Mouse (Mus musculus): ENCODE measurements around the gene Boc. TPM values are rescaled to one million over a fixed set of nuclear protein-coding genes. Genes with fewer than 3 reads are reported as not detected.
A peak's percentile ranks its signal among the peaks of the same experiment; 100 is the strongest.

Boc gene
- polyA plus RNA-seq, 1 experiment from 2014 or later = 13.5 TPM

DNA sequence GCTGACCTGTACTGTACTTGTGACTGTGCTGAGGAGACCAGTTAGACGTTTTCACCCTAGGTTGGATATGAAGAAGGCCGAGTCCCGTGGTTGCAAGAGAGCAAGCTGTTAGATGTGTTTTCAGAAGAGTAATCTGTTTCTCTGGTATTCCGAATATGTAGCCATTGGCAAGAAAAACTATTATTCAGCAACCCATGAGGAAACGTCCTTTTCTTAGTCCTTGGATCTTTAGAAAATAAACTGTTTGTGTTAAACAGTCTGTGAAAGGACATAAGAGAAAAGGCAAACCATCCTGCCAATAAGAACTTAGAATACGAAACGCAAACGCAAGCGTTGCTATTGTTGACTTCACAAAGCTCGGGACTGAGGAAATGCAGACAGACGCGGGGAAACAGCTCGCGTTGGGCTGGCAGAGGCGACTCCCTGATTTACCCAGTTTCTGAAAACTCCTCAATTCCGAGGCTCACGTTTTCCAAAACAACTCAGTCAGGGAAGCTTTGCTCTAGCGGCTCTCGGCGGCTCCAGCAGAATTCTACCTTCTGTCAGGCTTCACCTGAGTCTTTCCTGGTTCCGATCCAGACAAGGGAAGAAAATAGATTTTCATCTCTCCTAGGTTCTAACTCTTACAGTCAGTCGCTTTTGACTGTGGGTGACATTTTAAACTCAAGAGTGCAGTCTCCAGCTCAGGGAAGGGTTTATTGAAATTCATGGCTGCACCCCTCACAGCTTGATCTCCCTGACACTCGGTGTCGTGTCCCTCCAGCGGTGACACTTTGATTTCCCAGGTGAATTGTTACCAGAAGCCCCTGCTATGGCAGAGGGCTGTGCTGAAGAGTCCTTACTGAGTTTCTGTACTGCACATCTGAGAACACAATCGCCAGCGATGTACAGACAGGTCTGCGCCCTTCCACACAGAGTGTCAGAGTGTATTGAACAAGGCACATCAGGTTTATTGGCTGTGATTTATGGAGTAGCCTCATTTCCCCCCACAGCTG is 76.8 kb downstream of the Boc start:
- Histone ChIP-seq H3K9ac (ENCODE audit: low read depth, low read length) (no peak overlapping the region), H3K27ac (no peak overlapping the region), H3K4me3 (replicated peaks; ENCODE audit: low read depth, low read length) (no peak overlapping the region), H3K4me2 (ENCODE audit: low read length) (no peak overlapping the region), H3K4me1 (replicated peaks; ENCODE audit: insufficient read depth, low read length) (no peaks in the 10 kb centered on the region), H3K36me3 (ENCODE audit: insufficient read depth, low read length) (0 out of 2 replicates have a peak, but pooled peaks cover 3% of the 10 kb centered on the region), H3K27me3 (ENCODE audit: insufficient read depth, low read length) (no peaks in the 10 kb centered on the region), H3K9me3 (replicated peaks; ENCODE audit: low read length) (no peaks in the 10 kb centered on the region)
- ATAC-seq (replicated peaks; ENCODE audit: low FRiP score, low read depth) (no peak), DNase-seq (ENCODE audit: low spot score) (peak; percentile 65)
- WGBS = 49% methylated on average over 28 of the region's 28 CpGs
- no peak for TF ChIP-seq CTCF (IDR thresholded peaks at IDR 0.05; ENCODE audit: low read depth)

DNA sequence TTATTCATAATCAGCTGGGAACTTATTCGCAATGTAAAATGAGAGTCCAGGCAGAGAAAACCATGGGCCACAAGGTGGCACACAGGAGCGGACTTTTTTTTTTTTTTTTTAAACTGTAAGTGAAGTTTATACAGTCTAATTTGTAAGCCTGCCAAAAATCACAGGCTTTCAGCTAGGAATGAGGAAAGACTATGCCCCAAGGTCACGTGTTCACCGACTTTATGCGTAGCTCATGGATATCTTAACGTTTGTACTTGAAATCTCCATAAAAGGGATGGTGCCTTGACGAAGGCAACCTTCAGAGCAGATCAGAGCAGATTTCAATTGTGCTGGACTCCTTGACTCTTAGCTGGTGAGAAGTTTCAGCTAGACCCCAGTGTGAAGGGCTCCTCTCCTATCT is 78.1 kb downstream of the Boc start:
- WGBS = 32% methylated on average over 7 of the region's 7 CpGs

DNA sequence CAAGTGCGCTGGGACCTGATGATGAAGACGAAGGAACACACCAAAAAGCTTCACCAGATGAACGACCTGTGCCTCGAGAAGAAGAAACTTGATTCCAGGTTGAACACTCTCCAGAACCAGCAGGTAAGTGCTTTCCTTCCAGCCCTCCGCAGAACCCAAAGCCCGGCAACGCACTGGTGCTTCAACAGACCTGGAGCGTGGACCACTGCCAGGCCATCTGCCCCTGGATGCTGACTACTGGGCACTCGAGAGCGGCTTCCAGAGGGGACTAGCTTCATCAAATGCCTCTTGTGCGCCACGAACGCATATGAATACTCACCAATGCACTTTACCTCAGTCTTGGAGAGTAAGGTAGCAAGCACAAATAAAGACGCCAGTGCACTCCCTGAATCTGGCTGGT is 78.8 kb downstream of the Boc start:
- H3K4me3 ChIP-seq (replicated peaks; ENCODE audit: low read depth, low read length) = no peak overlapping the region
- no peak overlapping the region for H3K9ac ChIP-seq (ENCODE audit: low read depth, low read length)
- H3K4me2 ChIP-seq (ENCODE audit: low read length) = no peak overlapping the region
- H3K27me3 ChIP-seq (ENCODE audit: insufficient read depth, low read length) = no peaks in the 10 kb centered on the region
- DNase-seq (ENCODE audit: low spot score) = no peak
- H3K4me1 ChIP-seq (replicated peaks; ENCODE audit: insufficient read depth, low read length) = no peaks in the 10 kb centered on the region
- no peak for ATAC-seq (replicated peaks; ENCODE audit: low FRiP score, low read depth)
- 90% methylated on average over 14 of the region's 14 CpGs for WGBS
- no peaks in the 10 kb centered on the region for H3K9me3 ChIP-seq (replicated peaks; ENCODE audit: low read length)
- no peaks in the 10 kb centered on the region for H3K36me3 ChIP-seq (ENCODE audit: insufficient read depth, low read length)
- no peak for TF ChIP-seq CTCF (IDR thresholded peaks at IDR 0.05; ENCODE audit: low read depth)
- no peak overlapping the region for H3K27ac ChIP-seq

More for the DNA sequence above, 78.1 kb downstream of the Boc start:
- H3K4me3 ChIP-seq (replicated peaks; ENCODE audit: low read depth, low read length) = no peak overlapping the region
- H3K4me2 ChIP-seq (ENCODE audit: low read length) = no peak overlapping the region
- H3K27me3 ChIP-seq (ENCODE audit: insufficient read depth, low read length) = no peaks in the 10 kb centered on the region
- no peak overlapping the region for H3K9ac ChIP-seq (ENCODE audit: low read depth, low read length)
- no peaks in the 10 kb centered on the region for H3K9me3 ChIP-seq (replicated peaks; ENCODE audit: low read length)
- H3K4me1 ChIP-seq (replicated peaks; ENCODE audit: insufficient read depth, low read length) = no peaks in the 10 kb centered on the region
- peak; percentile 23 for ATAC-seq (replicated peaks; ENCODE audit: low FRiP score, low read depth)
- no peak overlapping the region for H3K27ac ChIP-seq
- 0 out of 2 replicates have a peak, but pooled peaks cover 2% of the 10 kb centered on the region for H3K36me3 ChIP-seq (ENCODE audit: insufficient read depth, low read length)
- TF ChIP-seq CTCF (IDR thresholded peaks at IDR 0.05; ENCODE audit: low read depth) = peak; percentile 62
- DNase-seq (ENCODE audit: low spot score) = peak; percentile 90

DNA sequence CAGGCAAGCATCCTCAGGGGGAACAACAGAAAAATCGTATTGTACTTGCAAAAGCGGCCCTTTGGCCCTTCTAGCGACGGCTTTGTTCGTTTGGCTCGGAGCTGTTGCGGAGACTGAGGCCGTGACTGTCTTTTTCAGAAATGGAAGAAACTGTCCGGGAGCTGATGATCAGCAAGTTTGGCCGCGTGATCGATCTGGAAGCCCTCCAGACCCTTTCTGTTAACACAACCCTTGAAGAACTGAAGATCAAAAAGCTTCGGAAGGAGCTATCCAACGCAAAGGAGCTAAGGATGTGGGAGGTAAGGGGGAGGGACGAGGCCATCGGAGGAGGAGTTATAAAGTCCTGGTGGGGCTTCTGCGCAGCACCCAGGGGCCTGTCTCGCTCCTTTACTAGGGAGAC is 79.9 kb downstream of the Boc start:
- TF ChIP-seq CTCF (IDR thresholded peaks at IDR 0.05; ENCODE audit: low read depth) = no peak
- ATAC-seq (replicated peaks; ENCODE audit: low FRiP score, low read depth) (no peak), DNase-seq (ENCODE audit: low spot score) (peak; percentile 22)
- Histone ChIP-seq H3K9me3 (replicated peaks; ENCODE audit: low read length) (no peaks in the 10 kb centered on the region), H3K9ac (ENCODE audit: low read depth, low read length) (no peak overlapping the region), H3K4me1 (replicated peaks; ENCODE audit: insufficient read depth, low read length) (no peaks in the 10 kb centered on the region), H3K36me3 (ENCODE audit: insufficient read depth, low read length) (no peaks in the 10 kb centered on the region), H3K4me2 (ENCODE audit: low read length) (peak overlapping the region; percentile 14; the same call in 1 of the 2 replicates), H3K27ac (no peak overlapping the region), H3K27me3 (ENCODE audit: insufficient read depth, low read length) (no peaks in the 10 kb centered on the region), H3K4me3 (replicated peaks; ENCODE audit: low read depth, low read length) (0 out of 2 replicates have a peak overlapping the region, but pooled peaks have one; percentile 4)
- WGBS = 38% methylated on average over 18 of the region's 18 CpGs

DNA sequence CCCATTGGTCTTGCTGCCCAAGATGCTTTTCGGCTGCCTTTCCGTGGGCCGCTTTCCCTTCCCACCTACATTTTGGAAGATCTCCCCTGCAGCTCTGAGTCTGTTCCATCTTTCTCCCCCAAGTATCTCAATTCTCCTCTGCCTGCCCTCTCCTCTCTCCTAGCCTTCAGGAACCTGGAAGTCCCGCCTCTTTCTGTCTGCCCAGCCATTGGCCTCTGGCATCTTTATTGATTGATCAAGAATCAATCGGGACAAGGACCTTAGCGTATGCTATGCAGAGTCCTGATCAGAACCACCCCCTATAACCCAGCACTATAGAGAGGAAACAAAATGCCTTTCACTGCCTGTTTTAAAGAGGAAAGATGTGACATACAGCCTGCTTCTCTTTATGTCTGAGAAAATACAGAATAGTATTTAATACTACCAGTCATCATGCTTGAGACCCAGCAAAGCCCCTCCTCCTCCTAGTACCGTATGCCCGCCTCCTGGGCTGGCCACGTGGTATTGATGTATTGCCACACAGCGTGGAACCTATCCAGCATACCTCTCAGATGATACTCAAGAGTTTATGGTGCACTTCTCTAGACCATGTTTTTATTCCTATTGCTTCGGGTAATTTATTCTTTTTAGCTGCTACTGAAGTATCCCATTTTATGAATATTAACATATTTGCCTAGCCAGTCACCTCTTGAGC is 82.9 kb downstream of the Boc start:
- TF ChIP-seq CTCF (IDR thresholded peaks at IDR 0.05; ENCODE audit: low read depth) = no peak
- Histone ChIP-seq H3K4me1 (replicated peaks; ENCODE audit: insufficient read depth, low read length) (no peaks in the 10 kb centered on the region), H3K4me2 (ENCODE audit: low read length) (no peak overlapping the region), H3K9ac (ENCODE audit: low read depth, low read length) (no peak overlapping the region), H3K4me3 (replicated peaks; ENCODE audit: low read depth, low read length) (no peak overlapping the region), H3K36me3 (ENCODE audit: insufficient read depth, low read length) (no peaks in the 10 kb centered on the region), H3K27ac (no peak overlapping the region), H3K27me3 (ENCODE audit: insufficient read depth, low read length) (no peaks in the 10 kb centered on the region), H3K9me3 (replicated peaks; ENCODE audit: low read length) (no peaks in the 10 kb centered on the region)
- no peak for ATAC-seq (replicated peaks; ENCODE audit: low FRiP score, low read depth)
- WGBS = 93% methylated on average over 11 of the region's 11 CpGs
- DNase-seq (ENCODE audit: low spot score) = no peak

DNA sequence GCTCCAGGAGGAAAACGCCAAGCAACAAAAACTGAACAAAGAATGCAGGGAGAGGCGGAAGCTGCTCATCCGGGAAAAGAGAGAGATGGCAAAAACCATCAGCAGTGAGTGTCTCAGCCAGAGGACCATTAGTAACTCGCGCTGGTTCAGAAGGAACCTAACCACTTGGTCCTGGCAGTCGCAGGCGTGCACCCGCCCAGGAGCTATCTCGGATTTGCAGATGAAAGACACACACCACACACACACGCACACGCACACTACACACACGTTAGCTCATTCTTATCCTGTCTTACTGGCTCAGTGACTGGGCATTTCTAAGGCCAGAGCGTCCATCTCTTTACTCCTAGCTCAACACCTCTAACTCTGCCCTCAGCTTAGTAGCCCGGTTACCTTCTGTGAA is 83.4 kb downstream of the Boc start:
- ATAC-seq (replicated peaks; ENCODE audit: low FRiP score, low read depth) = no peak
- no peak for TF ChIP-seq CTCF (IDR thresholded peaks at IDR 0.05; ENCODE audit: low read depth)
- no peak overlapping the region for H3K4me3 ChIP-seq (replicated peaks; ENCODE audit: low read depth, low read length)

More for the DNA sequence above, 83.4 kb downstream of the Boc start:
- H3K4me2 ChIP-seq (ENCODE audit: low read length) = no peak overlapping the region
- H3K36me3 ChIP-seq (ENCODE audit: insufficient read depth, low read length) = no peaks in the 10 kb centered on the region
- H3K9me3 ChIP-seq (replicated peaks; ENCODE audit: low read length) = no peaks in the 10 kb centered on the region
- H3K27me3 ChIP-seq (ENCODE audit: insufficient read depth, low read length) = no peaks in the 10 kb centered on the region
- 87% methylated on average over 14 of the region's 14 CpGs for WGBS
- DNase-seq (ENCODE audit: low spot score) = no peak
- no peak overlapping the region for H3K27ac ChIP-seq
- H3K9ac ChIP-seq (ENCODE audit: low read depth, low read length) = no peak overlapping the region
- no peaks in the 10 kb centered on the region for H3K4me1 ChIP-seq (replicated peaks; ENCODE audit: insufficient read depth, low read length)

All from kidney, postnatal 0 days (tissue).